Mouse (Mus musculus) MEL (cell line): ENCODE results near the gene Cntrl.

Source experiments
- BHLHE40 ChIP-seq: IDR thresholded peaks from 2 replicates; pipeline ENCODE4 v1.6.1; 2012; ENCODE audit warnings: low read depth, mild to moderate bottlenecking, inconsistent platforms, low read length, improper control_type of control experiment, borderline replicate concordance
- CHD2 ChIP-seq: IDR thresholded peaks from 2 replicates; pipeline ENCODE4 v1.6.1; 2011; ENCODE audit warnings: low read length, improper control_type of control experiment
- CTCF ChIP-seq, 3 experiments: IDR thresholded peaks in 2 of 3; conservative IDR thresholded peaks in 1 of 3; 2 replicates each; pipeline ENCODE4 v1.5.1; 2011 to 2012; ENCODE audit warnings: low read length in 3 of 3, low read depth in 2 of 3, mild to moderate bottlenecking in 2 of 3, improper control_type of control experiment in 1 of 3, inconsistent platforms in 1 of 3, mixed read lengths in 1 of 3, moderate library complexity in 1 of 3; ENCODE audit not compliant: control insufficient read depth in 1 of 3, insufficient read depth in 1 of 3, poor library complexity in 1 of 3, severe bottlenecking in 1 of 3
- NELFE ChIP-seq: IDR thresholded peaks from 2 replicates; pipeline ENCODE4 v1.6.1; 2011; ENCODE audit warnings: low read depth, low read length, improper control_type of control experiment
- USF1 ChIP-seq: IDR thresholded peaks from 2 replicates; pipeline ENCODE4 v1.6.1; 2014; ENCODE audit warnings: low read depth, mild to moderate bottlenecking, inconsistent platforms, low read length, improper control_type of control experiment, moderate library complexity

DNA sequence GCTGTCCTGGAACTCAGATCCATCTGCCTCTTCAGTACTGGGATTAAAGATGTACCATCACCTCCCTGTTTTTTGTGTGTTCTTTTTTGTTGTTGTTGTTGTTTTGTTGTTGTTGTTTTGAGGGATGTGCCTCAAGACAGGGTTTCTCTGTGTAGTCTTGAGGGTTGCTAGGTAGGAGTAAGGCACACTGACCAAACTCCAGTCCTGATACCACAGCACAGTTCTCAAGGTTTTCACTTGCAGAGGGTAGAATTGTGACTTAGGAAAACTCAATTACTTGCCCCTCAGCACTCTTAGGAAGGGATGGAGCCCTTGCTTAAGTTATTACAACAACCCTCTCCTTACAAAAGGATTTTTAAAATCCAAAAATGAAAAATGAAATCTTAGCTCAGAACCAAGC is 22.2 kb downstream of the Cntrl start:
- no peak for TF ChIP-seq NELFE
- TF ChIP-seq USF1, result no peak
- no peak for TF ChIP-seq BHLHE40
- TF ChIP-seq CTCF (IDR thresholded peaks at IDR 0.05 in 2 of 3, conservative IDR thresholded peaks at IDR 0.05 in 1 of 3; ENCODE audit: control insufficient read depth in 1 of 3, insufficient read depth in 1 of 3, low read depth in 2 of 3, low read length in 3 of 3, poor library complexity in 1 of 3, severe bottlenecking in 1 of 3), result no peak
- TF ChIP-seq CHD2, result no peak
